Mouse (Mus musculus) brain, embryonic 14.5 days (tissue): ENCODE data around the gene Rbm14.

Experiments used
- CTCF ChIP-seq: fragments of 200-500 bp; IDR thresholded peaks from 2 replicates; pipeline ENCODE4 v1.5.1; 2012; ENCODE audit warnings: inconsistent platforms, mild to moderate bottlenecking, moderate library complexity, borderline replicate concordance; ENCODE audit not compliant: insufficient read depth, insufficient read length; ENCODE audit errors: extremely low read depth
- POLR2A ChIP-seq: fragments of 200-500 bp; IDR thresholded peaks from 2 replicates; pipeline ENCODE4 v1.6.1; 2012; ENCODE audit warnings: mild to moderate bottlenecking, inconsistent platforms, borderline replicate concordance; ENCODE audit not compliant: poor library complexity, insufficient read depth, insufficient read length, severe bottlenecking; ENCODE audit errors: extremely low read depth

DNA sequence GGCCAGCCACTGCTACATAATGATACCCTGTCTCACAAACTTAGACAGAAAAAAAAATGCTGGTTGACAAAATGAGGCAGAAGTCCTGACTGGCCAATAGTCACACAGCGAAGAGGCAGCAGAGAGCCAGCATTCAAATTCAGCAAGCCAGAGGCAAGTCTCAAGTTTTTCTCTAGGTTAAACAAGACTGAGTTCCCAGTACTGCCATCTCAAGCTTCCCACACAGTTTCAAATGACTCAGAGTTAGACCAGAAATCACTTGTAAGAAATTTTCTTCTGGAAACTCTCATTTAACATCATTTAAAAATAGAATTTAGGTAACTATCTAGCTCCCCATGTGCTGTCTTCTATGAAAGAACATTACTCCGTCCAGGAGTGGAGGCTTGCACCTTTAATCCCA, 13.6 kb downstream of the Rbm14 start:
- TF ChIP-seq CTCF (no peak), POLR2A (no peak)
